Mouse (Mus musculus): Measurements from ENCODE around the gene Nucb1.
"Not testable (repeated sequence)": the region's sequence is repeated elsewhere in the genome, so short reads cannot be mapped to it uniquely, and the experiment has no call there.

Nucb1 gene

GRCm38 (mm10) chr7:45524841-45525621 is 14.8 kb upstream of the Nucb1 start:
- DNase-seq (ENCODE audit: low spot score), result peak; percentile 82

GRCm38 (mm10) chr7:45523678-45524170 is 13.5 kb upstream of the Nucb1 start:
- DNase-seq (ENCODE audit: low spot score), result no peak

GRCm38 (mm10) chr7:45522957-45523676 is 12.9 kb upstream of the Nucb1 start:
- no peak for DNase-seq (ENCODE audit: low spot score)

GRCm38 (mm10) chr7:45522194-45522752 is 12.1 kb upstream of the Nucb1 start:
- no peak for DNase-seq (ENCODE audit: low spot score)

- DNase-seq (ENCODE audit: low spot score), result peak; percentile 81
Measured at GRCm38 (mm10) chr7:45521728-45522184, 11.6 kb upstream of the Nucb1 start.

GRCm38 (mm10) chr7:45520605-45521004 is 10.4 kb upstream of the Nucb1 start:
- no peak for DNase-seq (ENCODE audit: low spot score)

GRCm38 (mm10) chr7:45519345-45520120 is 9.3 kb upstream of the Nucb1 start:
- no peak for DNase-seq (ENCODE audit: low spot score)

- no peak for DNase-seq (ENCODE audit: low spot score)
Measured at GRCm38 (mm10) chr7:45518618-45519017, 8.4 kb upstream of the Nucb1 start.

GRCm38 (mm10) chr7:45516846-45517245 is 6.6 kb upstream of the Nucb1 start:
- not testable (repeated sequence) for DNase-seq (ENCODE audit: low spot score)

- DNase-seq (ENCODE audit: low spot score), result no peak
Measured at GRCm38 (mm10) chr7:45515436-45515835, 5.2 kb upstream of the Nucb1 start.

GRCm38 (mm10) chr7:45514411-45514810 is 4.2 kb upstream of the Nucb1 start:
- DNase-seq (ENCODE audit: low spot score), result no peak

GRCm38 (mm10) chr7:45509181-45509882 is 874 bp downstream of the Nucb1 start:
- DNase-seq (ENCODE audit: low spot score), result no peak

GRCm38 (mm10) chr7:45508561-45508960 is 1.6 kb downstream of the Nucb1 start:
- DNase-seq (ENCODE audit: low spot score), result no peak

- DNase-seq (ENCODE audit: low spot score), result no peak
Measured at GRCm38 (mm10) chr7:45507583-45507982, 2.6 kb downstream of the Nucb1 start.

- DNase-seq (ENCODE audit: low spot score), result no peak
Measured at GRCm38 (mm10) chr7:45498427-45498826, 11.8 kb downstream of the Nucb1 start.

- no peak for DNase-seq (ENCODE audit: low spot score)
Measured at GRCm38 (mm10) chr7:45494548-45494947, 15.7 kb downstream of the Nucb1 start.

GRCm38 (mm10) chr7:45492951-45493350 is 17.3 kb downstream of the Nucb1 start:
- DNase-seq (ENCODE audit: low spot score), result no peak

- no peak for DNase-seq (ENCODE audit: low spot score)
Measured at GRCm38 (mm10) chr7:45492225-45492844, 17.9 kb downstream of the Nucb1 start.

GRCm38 (mm10) chr7:45491264-45491663 is 18.9 kb downstream of the Nucb1 start:
- DNase-seq (ENCODE audit: low spot score), result peak; percentile 40

- DNase-seq (ENCODE audit: low spot score), result no peak
Measured at GRCm38 (mm10) chr7:45490822-45491221, 19.4 kb downstream of the Nucb1 start.

GRCm38 (mm10) chr7:45489578-45489977 is 20.6 kb downstream of the Nucb1 start:
- DNase-seq (ENCODE audit: low spot score), result no peak
